Mouse (Mus musculus) thymus, adult 2 months (tissue): ENCODE measurements around the gene Thbs3.

ENCODE experiments used
- CTCF ChIP-seq: fragments of 200-500 bp; IDR thresholded peaks from 2 replicates; pipeline ENCODE4 v1.5.1; 2012; ENCODE audit warnings: mild to moderate bottlenecking, control low read depth, low read length, moderate library complexity, borderline replicate concordance; ENCODE audit not compliant: control insufficient read depth, poor library complexity, insufficient read depth; ENCODE audit errors: extremely low read depth
- POLR2A ChIP-seq: fragments of 200-500 bp; IDR thresholded peaks from 2 replicates; pipeline ENCODE4 v1.6.1; 2012; ENCODE audit warnings: mild to moderate bottlenecking, low read length, control low read depth, moderate library complexity; ENCODE audit not compliant: control insufficient read depth, poor library complexity, insufficient read depth; ENCODE audit errors: extremely low read depth

DNA sequence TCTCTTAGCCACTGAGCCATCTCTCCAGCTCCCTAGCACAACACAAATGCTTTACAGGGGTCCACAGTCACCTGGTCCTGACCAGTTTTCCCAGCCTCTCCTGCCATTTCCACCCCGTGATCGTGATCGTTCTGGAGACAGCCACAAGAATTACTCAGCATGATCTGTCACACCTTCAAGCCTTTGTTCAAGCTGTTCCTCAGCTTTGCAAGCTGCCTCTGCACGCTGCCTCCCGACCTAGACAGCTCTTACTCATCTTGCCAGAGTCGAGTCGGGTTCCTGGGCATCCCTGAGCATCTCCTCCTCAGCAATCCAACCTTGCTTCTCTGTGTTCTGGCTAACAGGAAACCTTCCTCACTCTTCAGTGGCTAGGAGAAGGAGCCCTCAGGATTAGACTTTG, 44.1 kb downstream of the Thbs3 start, which contains the start of gene Dpm3:
- TF ChIP-seq CTCF (no peak), POLR2A (no peak)
